Mouse (Mus musculus) testis, adult 2 months (tissue): Measurements from ENCODE around the gene Bad. TPM values are rescaled to one million over a fixed set of nuclear protein-coding genes. Genes with fewer than 3 reads are reported as not detected.
"Not testable (repeated sequence)": the region's sequence is repeated elsewhere in the genome, so short reads cannot be mapped to it uniquely, and the experiment has no call there.

Source experiments
- H3K27ac ChIP-seq: fragments of 200-500 bp; 2 replicates; pipeline ENCODE4 v1.5.1; 2012; ENCODE audit warnings: low read depth, low read length; ENCODE audit not compliant: control insufficient read depth, insufficient read depth
- H3K27me3 ChIP-seq: fragments of 200-500 bp; 2 replicates; pipeline ENCODE4 v1.6.1; 2012; ENCODE audit warnings: mild to moderate bottlenecking, low read length, moderate library complexity; ENCODE audit not compliant: control insufficient read depth, insufficient read depth
- H3K36me3 ChIP-seq: fragments of 200-500 bp; 2 replicates; pipeline ENCODE4 v1.6.1; 2012; ENCODE audit warnings: mild to moderate bottlenecking, low read length; ENCODE audit not compliant: control insufficient read depth, insufficient read depth
- H3K4me1 ChIP-seq: fragments of 200-500 bp; 2 replicates; pipeline ENCODE4 v1.6.1; 2012; ENCODE audit warnings: low read length; ENCODE audit not compliant: control insufficient read depth, insufficient read depth
- H3K4me3 ChIP-seq: fragments of 200-500 bp; 2 replicates; pipeline ENCODE4 v1.5.1; 2012; ENCODE audit warnings: low read depth, mild to moderate bottlenecking, low read length, moderate library complexity, mixed read lengths; ENCODE audit not compliant: control insufficient read depth
- CTCF ChIP-seq: fragments of 200-500 bp; IDR thresholded peaks from 2 replicates; pipeline ENCODE4 v1.5.1; 2012; ENCODE audit warnings: low read depth, mild to moderate bottlenecking, inconsistent platforms, low read length, moderate library complexity; ENCODE audit not compliant: control insufficient read depth, insufficient read depth, insufficient replicate concordance
- POLR2A ChIP-seq: fragments of 200-500 bp; IDR thresholded peaks from 2 replicates; pipeline ENCODE4 v1.6.1; 2012; ENCODE audit warnings: low read depth, mild to moderate bottlenecking, inconsistent platforms, low read length, moderate library complexity; ENCODE audit not compliant: control insufficient read depth
- polyA plus RNA-seq: library from polyadenylated mRNA; depleted of rRNA; stranded (reverse); fragments of >200 nt; gene quantifications from 2 replicates; pipeline ENCODE4 v1.2.3, GENCODE M21; 2012; rRNA removed

Gene Bad
- 78.8 and 91.6 TPM in 2 replicates for polyA plus RNA-seq

DNA sequence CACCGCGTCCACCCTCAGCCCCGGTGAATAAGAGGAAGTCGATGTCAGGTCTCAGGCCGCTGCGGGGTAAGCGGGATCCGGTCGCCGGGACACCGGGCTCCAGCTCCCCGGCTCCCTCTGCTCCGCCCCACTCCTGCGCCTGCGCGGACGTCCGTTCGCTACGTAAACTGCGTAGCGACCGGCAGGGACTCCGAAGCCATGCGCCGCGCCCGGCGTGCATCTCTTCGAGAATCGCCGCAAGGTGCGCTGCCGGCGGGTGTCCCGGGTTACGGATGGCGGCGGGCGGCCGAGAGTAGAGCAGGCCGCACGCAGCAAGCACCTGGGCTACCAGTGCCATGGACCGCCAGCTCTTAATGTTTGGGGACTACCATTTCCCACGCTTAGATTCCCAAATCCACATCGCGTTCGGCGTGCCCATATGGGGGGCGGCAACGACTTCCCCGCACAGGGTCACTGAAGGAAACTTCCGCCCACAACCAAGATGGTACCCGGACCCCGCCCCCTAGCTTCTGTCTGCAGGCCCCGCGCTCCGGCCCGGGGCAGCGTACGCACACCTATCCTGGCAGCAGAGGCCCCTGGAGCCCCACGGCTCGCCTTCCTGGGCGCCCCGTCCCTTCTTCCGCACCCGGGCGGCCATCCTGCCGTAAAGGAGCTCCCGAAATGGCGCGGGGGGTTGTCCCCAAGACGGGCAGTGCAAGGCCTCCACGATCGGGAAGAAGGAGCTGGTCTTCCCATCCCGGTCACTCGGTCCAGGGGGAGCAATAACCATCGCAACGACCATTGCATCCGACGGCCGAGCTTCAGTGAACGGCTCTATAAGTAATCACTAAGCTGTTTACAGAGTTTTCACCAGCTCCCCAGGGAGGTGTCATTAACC, at the start of gene Bad:
Gene Bad, plus strand, starts transcription at position 490 of the 877 bp plus-strand sequence.
- peak within 1 kb of the TSS; percentile 93 for H3K27ac ChIP-seq
- no peaks in the 10 kb centered on the region for H3K27me3 ChIP-seq
- peak within 1 kb of the TSS; percentile 94 for H3K4me3 ChIP-seq
- TF ChIP-seq POLR2A (peak; percentile 70), CTCF (no peak)
- H3K4me1 ChIP-seq, result peaks cover 18% of the 10 kb centered on the region
- no peaks in the 10 kb centered on the region for H3K36me3 ChIP-seq

DNA sequence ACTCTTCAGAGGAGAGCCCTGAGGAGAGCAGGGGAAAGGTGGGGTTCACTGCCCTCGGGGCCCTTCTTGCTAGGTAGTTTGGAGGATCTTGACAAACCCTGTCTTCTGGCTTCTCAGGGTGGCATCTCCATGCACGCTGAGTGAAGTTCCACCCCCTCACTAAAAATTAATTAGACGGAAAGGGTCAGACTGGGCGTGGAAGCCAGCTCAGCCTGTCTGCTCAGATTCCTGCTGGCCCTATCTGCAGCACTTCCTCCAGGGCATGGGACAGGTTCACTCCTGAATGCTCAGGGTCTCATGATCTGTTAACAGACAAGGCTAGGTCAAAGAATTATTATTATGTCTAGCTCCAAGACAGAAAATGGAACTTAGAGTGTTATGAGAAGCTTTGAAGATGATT, 49.1 kb upstream of the Bad start:
- no peak for TF ChIP-seq CTCF
- no peak for TF ChIP-seq POLR2A

DNA sequence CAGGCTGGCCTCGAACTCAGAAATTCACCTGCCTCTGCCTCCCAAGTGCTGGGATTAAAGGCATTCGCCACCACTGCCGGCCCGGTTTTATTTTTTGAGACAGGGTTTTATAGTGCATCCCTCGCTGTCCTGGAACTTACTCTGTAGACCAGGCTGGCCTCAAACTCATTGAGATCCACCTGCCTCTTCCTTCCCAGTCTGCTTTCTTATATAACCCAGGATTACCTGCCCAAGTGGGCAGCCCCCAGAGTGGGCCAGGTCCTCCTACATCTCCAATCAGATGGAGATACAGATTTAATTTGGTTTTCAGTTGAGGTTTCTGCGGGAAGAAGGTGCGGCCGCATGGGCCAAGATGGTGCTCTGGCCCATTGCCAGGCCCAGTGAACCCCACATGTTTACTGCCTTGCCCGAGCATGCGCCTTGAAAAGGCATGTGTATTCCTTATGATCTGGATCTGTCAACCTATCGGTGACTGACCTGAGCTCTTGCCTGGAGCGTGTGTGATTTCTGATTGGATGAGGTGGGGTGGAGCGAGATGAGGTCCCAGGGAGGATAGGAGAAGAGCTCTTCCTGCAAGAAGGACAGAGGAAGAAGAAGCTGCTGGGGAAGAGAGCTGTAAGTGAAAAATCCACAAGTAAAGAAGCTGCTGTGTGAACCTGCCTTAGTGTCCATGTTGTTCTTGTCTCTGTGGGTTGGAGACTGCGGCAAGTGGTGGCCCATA, 47.8 kb upstream of the Bad start:
- Histone ChIP-seq H3K27ac (no peak overlapping the region), H3K27me3 (no peaks in the 10 kb centered on the region), H3K36me3 (no peaks in the 10 kb centered on the region), H3K4me3 (no peak overlapping the region), H3K4me1 (peaks cover 2% of the 10 kb centered on the region; the same call in 1 of the 2 replicates)
- TF ChIP-seq CTCF, result no peak
- no peak for TF ChIP-seq POLR2A

More for the DNA sequence above, 49.1 kb upstream of the Bad start:
- Histone ChIP-seq H3K27me3 (no peaks in the 10 kb centered on the region), H3K36me3 (no peaks in the 10 kb centered on the region), H3K27ac (no peak overlapping the region), H3K4me1 (peaks cover 2% of the 10 kb centered on the region; the same call in 1 of the 2 replicates), H3K4me3 (no peak overlapping the region)

DNA sequence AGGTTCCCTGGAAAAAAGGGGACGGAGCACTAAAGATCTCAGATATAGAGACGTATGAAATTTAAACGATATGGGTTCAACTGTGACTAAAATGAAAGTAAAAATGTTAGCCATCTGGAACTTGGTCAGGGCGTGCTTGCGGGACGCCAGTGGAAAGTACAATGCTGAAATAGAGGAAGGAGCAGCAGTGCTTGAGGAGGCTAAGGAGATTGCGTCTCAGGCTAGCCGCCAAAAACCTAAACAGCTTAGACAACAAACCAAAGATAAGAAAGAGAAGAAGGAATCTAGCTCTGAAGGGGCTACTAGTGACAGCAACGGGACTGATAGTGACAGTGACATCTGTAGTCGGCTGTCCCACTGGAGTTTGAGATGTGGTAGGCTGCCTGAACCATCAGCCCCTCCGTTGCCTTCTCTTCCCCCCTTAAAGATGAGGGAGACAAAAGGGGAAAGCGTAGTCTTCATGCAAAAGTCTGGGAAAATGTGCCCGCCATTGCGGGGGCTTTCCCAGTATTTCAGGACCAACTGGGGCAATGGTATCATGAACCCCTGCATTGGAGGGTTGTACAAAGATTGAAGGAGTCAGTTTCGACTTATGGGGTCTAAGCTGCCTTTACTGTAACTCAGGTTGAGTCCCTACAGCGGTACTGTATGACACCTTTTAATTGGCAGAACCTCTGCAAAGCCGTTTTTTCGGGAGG, 45.9 kb upstream of the Bad start:
- H3K4me1 ChIP-seq, H3K27me3 ChIP-seq, H3K4me3 ChIP-seq, H3K27ac ChIP-seq, H3K36me3 ChIP-seq: not testable (repeated sequence)

DNA sequence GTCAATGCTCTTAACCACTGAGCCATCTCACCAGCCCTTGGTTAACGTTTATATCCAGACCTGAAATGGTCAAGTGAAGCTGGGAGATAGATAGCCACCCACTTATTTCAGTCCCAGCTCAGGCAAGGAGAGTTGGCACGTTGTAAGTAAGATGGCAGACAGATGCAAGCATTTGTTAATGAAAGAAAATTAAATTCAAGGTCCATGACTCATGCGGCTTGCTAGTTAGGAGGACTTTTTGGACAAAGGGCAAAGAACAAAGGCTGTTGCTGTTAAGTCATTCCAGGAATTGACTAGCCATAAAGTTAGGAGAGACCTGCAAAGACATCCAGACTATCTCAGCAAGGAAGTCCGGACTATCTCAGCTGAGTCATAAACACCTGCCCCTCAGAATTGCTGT, 42.0 kb upstream of the Bad start:
- H3K36me3 ChIP-seq, result no peaks in the 10 kb centered on the region
- H3K27ac ChIP-seq, result no peak overlapping the region
- H3K4me3 ChIP-seq, result no peak overlapping the region
- TF ChIP-seq POLR2A (no peak), CTCF (no peak)
- no peaks in the 10 kb centered on the region for H3K4me1 ChIP-seq
- no peaks in the 10 kb centered on the region for H3K27me3 ChIP-seq

DNA sequence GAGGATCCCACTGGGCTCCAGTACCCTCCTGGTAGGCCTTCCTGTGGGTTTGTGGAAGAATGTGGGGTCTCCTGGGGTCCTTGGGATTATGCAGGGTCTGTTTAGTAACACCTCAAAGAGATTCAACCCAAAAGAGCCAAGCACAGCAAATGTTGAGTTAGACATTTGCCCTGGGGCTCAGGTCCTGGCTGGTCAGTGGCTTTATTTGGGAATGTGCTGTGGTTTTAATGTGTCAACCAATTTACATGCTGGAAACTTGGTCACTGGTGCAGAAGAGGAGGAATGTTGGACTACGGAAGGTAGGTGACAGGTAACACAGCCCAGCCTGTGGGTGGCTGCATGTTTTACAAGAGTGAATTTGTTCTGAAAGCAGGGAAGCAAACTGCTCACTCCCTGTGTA, 38.6 kb upstream of the Bad start:
- no peak for TF ChIP-seq POLR2A
- TF ChIP-seq CTCF, result no peak
- H3K4me3 ChIP-seq, result no peak overlapping the region
- no peaks in the 10 kb centered on the region; the same call in 1 of the 2 replicates for H3K36me3 ChIP-seq
- no peaks in the 10 kb centered on the region for H3K27me3 ChIP-seq
- H3K27ac ChIP-seq, result no peak overlapping the region
- H3K4me1 ChIP-seq, result peaks cover 7% of the 10 kb centered on the region

DNA sequence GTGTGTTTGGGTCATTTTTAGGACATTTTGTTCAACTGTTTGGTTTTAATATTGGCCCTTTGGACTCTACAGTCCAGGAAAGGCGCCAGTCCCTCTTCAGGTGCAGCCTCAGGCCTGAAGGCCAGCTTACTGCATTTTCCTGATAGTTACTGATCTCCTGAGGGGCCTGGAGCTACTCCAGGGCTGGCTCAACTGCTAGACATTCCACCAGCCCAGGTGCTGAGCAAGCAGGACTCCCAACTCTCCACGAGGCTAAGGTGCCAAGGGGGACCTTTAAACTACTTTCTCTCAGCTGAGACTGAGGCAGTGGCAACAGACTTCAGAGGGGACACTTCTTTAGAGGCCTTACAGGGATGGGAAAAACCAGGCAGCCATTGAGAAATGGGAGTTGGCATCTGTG, 36.8 kb upstream of the Bad start:
- Histone ChIP-seq H3K4me1 (peaks cover 15% of the 10 kb centered on the region), H3K27ac (no peak overlapping the region), H3K27me3 (no peaks in the 10 kb centered on the region), H3K36me3 (no peaks in the 10 kb centered on the region; the same call in 1 of the 2 replicates), H3K4me3 (no peak overlapping the region)
- TF ChIP-seq POLR2A (no peak), CTCF (no peak)
